Mouse (Mus musculus): Measurements from ENCODE around the gene Tlr2. TPM values are rescaled to one million over a fixed set of nuclear protein-coding genes. Genes with fewer than 3 reads are reported as not detected.
"Not testable (repeated sequence)": the region's sequence is repeated elsewhere in the genome, so short reads cannot be mapped to it uniquely, and the experiment has no call there.

The Tlr2 gene
- total RNA-seq (2012; rRNA removed) (not detected in 2 replicates), polyA plus RNA-seq (2012; ENCODE audit: insufficient read depth in 1 of 2, insufficient read length in 2 of 2, low read depth in 1 of 2, low replicate concordance in 2 of 2, missing spikeins in 1 of 2) (not detected)

- Histone ChIP-seq H3K27ac (ENCODE audit: control insufficient read depth, low read depth, low read length) (no peak within 1 kb of the TSS), H3K4me3 (ENCODE audit: control insufficient read depth in 1 of 2, insufficient read depth in 1 of 2, low read depth in 2 of 2, low read length in 2 of 2) (no peak within 1 kb of the TSS), H3K79me2 (ENCODE audit: control insufficient read depth, insufficient read depth, low read length, poor library complexity) (no peaks in the 10 kb centered on the region), H3K9me3 (replicated peaks; ENCODE audit: insufficient read depth, low read length) (no peaks in the 10 kb centered on the region), H3K4me1 (ENCODE audit: control insufficient read depth in 1 of 2, insufficient read depth in 2 of 2, low read length in 2 of 2) (0 out of 4 replicates have a peak, but pooled peaks cover 0 to 4% of the 10 kb centered on the region in 2 experiments), H3K36me3 (ENCODE audit: control insufficient read depth in 1 of 2, insufficient read depth in 2 of 2, low read length in 2 of 2) (no peaks in the 10 kb centered on the region), H3K9ac (ENCODE audit: control insufficient read depth, low read depth, low read length, poor library complexity, severe bottlenecking) (no peak within 1 kb of the TSS), H3K27me3 (ENCODE audit: control insufficient read depth in 1 of 2, insufficient read depth in 2 of 2, low read length in 2 of 2) (no peaks in the 10 kb centered on the region)
- no peak for DNase-seq (ENCODE audit: low read depth, low spot score)
- TF ChIP-seq MAX (IDR thresholded peaks at IDR 0.05; ENCODE audit: low read length) (no peak), MAFK (IDR thresholded peaks at IDR 0.05; ENCODE audit: borderline replicate concordance, low read depth, low read length) (no peak), MXI1 (IDR thresholded peaks at IDR 0.05; ENCODE audit: low read depth, low read length) (no peak), ZMIZ1 (IDR thresholded peaks at IDR 0.05; ENCODE audit: low read depth, low read length) (no peak), NRF1 (IDR thresholded peaks at IDR 0.05; ENCODE audit: insufficient read depth, low read depth, low read length, poor library complexity, severe bottlenecking) (no peak), TAL1 (IDR thresholded peaks at IDR 0.05; ENCODE audit: low read length) (no peak), USF1 (IDR thresholded peaks at IDR 0.05; ENCODE audit: low read depth, low read length) (no peak), ZKSCAN1 (IDR thresholded peaks at IDR 0.05; ENCODE audit: low read depth, low read length) (no peak), TCF12 (IDR thresholded peaks at IDR 0.05; ENCODE audit: low read depth, low read length) (no peak)
Observed at GRCm38 (mm10) chr3:83841095-83841850, at the start of gene Tlr2. TSS of gene Tlr2 (minus strand) at chr3:83841767.

- TF ChIP-seq ZKSCAN1 (IDR thresholded peaks at IDR 0.05; ENCODE audit: low read depth, low read length): no peak
- TF ChIP-seq JUND (IDR thresholded peaks at IDR 0.05; ENCODE audit: low read depth, low read length): no peak
- no peak for TF ChIP-seq NELFE (IDR thresholded peaks at IDR 0.05; ENCODE audit: low read depth, low read length)
- TF ChIP-seq USF2 (IDR thresholded peaks at IDR 0.05; ENCODE audit: borderline replicate concordance in 1 of 2, insufficient read depth in 1 of 2, low read depth in 1 of 2, low read length in 2 of 2): no peak
- TF ChIP-seq TAL1 (IDR thresholded peaks at IDR 0.05; ENCODE audit: low read length): no peak
- TF ChIP-seq SMC3 (IDR thresholded peaks at IDR 0.05; ENCODE audit: low read depth, low read length): no peak
- no peak for TF ChIP-seq GABPA (IDR thresholded peaks at IDR 0.05; ENCODE audit: low read depth, low read length)
- TF ChIP-seq SIN3A (IDR thresholded peaks at IDR 0.05; ENCODE audit: low read length): no peak
- TF ChIP-seq CHD1 (IDR thresholded peaks at IDR 0.05; ENCODE audit: low read depth, low read length): no peak
- TF ChIP-seq MAZ (IDR thresholded peaks at IDR 0.05; ENCODE audit: low read depth, low read length): no peak
- TF ChIP-seq KAT2A (conservative IDR thresholded peaks at IDR 0.05; ENCODE audit: low read depth, low read length): no peak
- no peak for TF ChIP-seq E2F4 (IDR thresholded peaks at IDR 0.05; ENCODE audit: borderline replicate concordance, low read depth, low read length)
- TF ChIP-seq MAFK (IDR thresholded peaks at IDR 0.05; ENCODE audit: borderline replicate concordance, low read depth, low read length): no peak
- no peak for TF ChIP-seq TCF12 (IDR thresholded peaks at IDR 0.05; ENCODE audit: low read depth, low read length)
- no peak for TF ChIP-seq USF1 (IDR thresholded peaks at IDR 0.05; ENCODE audit: low read depth, low read length)
- TF ChIP-seq MYC (IDR thresholded peaks at IDR 0.05; ENCODE audit: low read depth, low read length): no peak
- no peak for TF ChIP-seq MXI1 (IDR thresholded peaks at IDR 0.05; ENCODE audit: low read depth, low read length)
- TF ChIP-seq POLR2AphosphoS5 (IDR thresholded peaks at IDR 0.05; ENCODE audit: borderline replicate concordance, low read depth, low read length): no peak
- TF ChIP-seq HCFC1 (IDR thresholded peaks at IDR 0.05; ENCODE audit: low read depth, low read length): no peak
- Histone ChIP-seq H3K9me3 (replicated peaks; ENCODE audit: insufficient read depth, low read length) (no peaks in the 10 kb centered on the region), H3K36me3 (ENCODE audit: control insufficient read depth in 1 of 2, insufficient read depth in 2 of 2, low read length in 2 of 2) (no peaks in the 10 kb centered on the region), H3K4me3 (ENCODE audit: control insufficient read depth in 1 of 2, insufficient read depth in 1 of 2, low read depth in 2 of 2, low read length in 2 of 2) (no peak overlapping the region), H3K79me2 (ENCODE audit: control insufficient read depth, insufficient read depth, low read length, poor library complexity) (no peaks in the 10 kb centered on the region), H3K9ac (ENCODE audit: control insufficient read depth, low read depth, low read length, poor library complexity, severe bottlenecking) (no peak overlapping the region), H3K4me1 (ENCODE audit: control insufficient read depth in 1 of 2, insufficient read depth in 2 of 2, low read length in 2 of 2) (no peaks in the 10 kb centered on the region), H3K27ac (ENCODE audit: control insufficient read depth, low read depth, low read length) (no peak overlapping the region), H3K27me3 (ENCODE audit: control insufficient read depth in 1 of 2, insufficient read depth in 2 of 2, low read length in 2 of 2) (no peaks in the 10 kb centered on the region)
- no peak for DNase-seq (ENCODE audit: low read depth, low spot score)
Observed at GRCm38 (mm10) chr3:83885163-83885562, 43.6 kb upstream of the Tlr2 start.

- H3K79me2 ChIP-seq (ENCODE audit: control insufficient read depth, insufficient read depth, low read length, poor library complexity); H3K9ac ChIP-seq (ENCODE audit: control insufficient read depth, low read depth, low read length, poor library complexity, severe bottlenecking); H3K4me1 ChIP-seq (ENCODE audit: control insufficient read depth in 1 of 2, insufficient read depth in 2 of 2, low read length in 2 of 2); H3K4me3 ChIP-seq (ENCODE audit: control insufficient read depth in 1 of 2, insufficient read depth in 1 of 2, low read depth in 2 of 2, low read length in 2 of 2); H3K36me3 ChIP-seq (ENCODE audit: control insufficient read depth in 1 of 2, insufficient read depth in 2 of 2, low read length in 2 of 2); DNase-seq (ENCODE audit: low read depth, low spot score); H3K9me3 ChIP-seq (replicated peaks; ENCODE audit: insufficient read depth, low read length); H3K27ac ChIP-seq (ENCODE audit: control insufficient read depth, low read depth, low read length); H3K27me3 ChIP-seq (ENCODE audit: control insufficient read depth in 1 of 2, insufficient read depth in 2 of 2, low read length in 2 of 2): not testable (repeated sequence)
Observed at GRCm38 (mm10) chr3:83879261-83880050, 37.9 kb upstream of the Tlr2 start.

Measured in MEL (cell line).